Comparison of ENCODE assay signal across 14 mouse cellular contexts in the genomic region with DNA sequence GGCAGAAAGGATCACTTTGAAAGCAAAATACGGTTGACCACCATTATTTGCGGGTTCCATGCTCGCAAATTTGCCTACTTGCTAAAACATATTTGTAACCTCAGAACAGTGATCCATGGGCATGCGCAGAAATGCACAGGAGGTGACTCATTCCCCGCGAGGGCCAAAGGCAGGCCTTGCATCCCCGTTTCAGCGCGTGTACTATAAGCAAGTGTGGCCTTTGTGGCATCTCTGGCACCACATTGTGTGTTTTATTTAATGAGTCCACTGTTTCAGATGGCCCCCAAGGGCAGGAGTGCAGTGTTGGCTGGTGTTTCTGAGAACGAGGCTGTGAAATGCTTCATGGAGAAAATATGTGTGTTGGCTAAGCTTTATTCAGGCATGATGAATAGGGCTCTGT.
DNase-seq lines count a peak whose midpoint lies in the region; ATAC-seq and TF ChIP-seq lines count a peak whose summit lies in the region.
"Had no signal": no experiment of that assay in that cellular context is flagged by ENCODE, and none has a peak within 500 bp of the region (broad histone marks: within the 10 kb centered on the region; RNA-seq: fewer than 3 reads in every experiment).

No protein-coding gene starts in this region.

- H3K4me1 ChIP-seq in embryonic facial prominence, embryonic 10.5 days, result no peaks in the 10 kb centered on the region
- H3K4me1 ChIP-seq in forebrain, embryonic 12.5 days, result no peaks in the 10 kb centered on the region
- H3K4me1 ChIP-seq: heart, embryonic 12.5 days; hindbrain, embryonic 12.5 days had no signal

- TF ChIP-seq CTCF in gastrocnemius, adult 2 months (IDR thresholded peaks at IDR 0.05), result no peak

- H3K27me3 ChIP-seq in embryonic facial prominence, embryonic 10.5 days (replicated peaks; ENCODE audit: low read depth, poor library complexity, severe bottlenecking), result no peaks in the 10 kb centered on the region
- no peaks in the 10 kb centered on the region for H3K27me3 ChIP-seq in forebrain, embryonic 12.5 days
- H3K27me3 ChIP-seq: heart, embryonic 12.5 days; hindbrain, embryonic 12.5 days; limb, embryonic 12.5 days had no signal

- H3K4me3 ChIP-seq in gastrocnemius, adult 2 months, result no peak overlapping the region
- H3K4me3 ChIP-seq in embryonic facial prominence, embryonic 10.5 days, result no peak overlapping the region
- no peak overlapping the region for H3K4me3 ChIP-seq in forebrain, embryonic 12.5 days (replicated peaks)
- H3K4me3 ChIP-seq: heart, embryonic 12.5 days; hindbrain, embryonic 12.5 days; limb, embryonic 12.5 days; myocyte had no signal

- H3K9me3 ChIP-seq in embryonic facial prominence, embryonic 10.5 days, result no peaks in the 10 kb centered on the region
- H3K9me3 ChIP-seq in forebrain, embryonic 12.5 days, result no peaks in the 10 kb centered on the region
- H3K9me3 ChIP-seq: heart, embryonic 12.5 days; hindbrain, embryonic 12.5 days; limb, embryonic 12.5 days had no signal

- H3K36me3 ChIP-seq in embryonic facial prominence, embryonic 10.5 days (replicated peaks), result no peaks in the 10 kb centered on the region
- H3K36me3 ChIP-seq in forebrain, embryonic 12.5 days (replicated peaks), result no peaks in the 10 kb centered on the region
- H3K36me3 ChIP-seq: heart, embryonic 12.5 days; hindbrain, embryonic 12.5 days; limb, embryonic 12.5 days had no signal

- DNase-seq in gastrocnemius, adult 2 months, result peak; percentile 27
- no peak for DNase-seq in gastrocnemius, postnatal 25 days
- DNase-seq in Muller cell, postnatal 12 days (ENCODE audit: inconsistent ontology term), result peak; percentile 49
- peak; percentile 5 for DNase-seq in embryonic facial prominence, embryonic 10.5 days (ENCODE audit: low spot score)
- DNase-seq in lung, postnatal 14 days, result peak; percentile 10
- DNase-seq in spleen, postnatal 4 days (ENCODE audit: low spot score in 2 of 2), result no peak
- no peak for DNase-seq in yolk sac, embryonic 10.5 days (ENCODE audit: low spot score)
- DNase-seq: cerebellum, adult 11 months had no signal

- no peak for ATAC-seq in forebrain, embryonic 12.5 days (ENCODE audit: low FRiP score)
- ATAC-seq: intestine, postnatal 0 days had no signal

- no peak overlapping the region for H3K9ac ChIP-seq in forebrain, embryonic 12.5 days
- H3K9ac ChIP-seq: heart, embryonic 12.5 days; hindbrain, embryonic 12.5 days; limb, embryonic 12.5 days had no signal

- peak overlapping the region; percentile 24; the same call in 1 of the 2 replicates for H3K27ac ChIP-seq in gastrocnemius, adult 2 months
- H3K27ac ChIP-seq in embryonic facial prominence, embryonic 10.5 days (replicated peaks), result no peak overlapping the region
- H3K27ac ChIP-seq in forebrain, embryonic 12.5 days, result no peak overlapping the region
- H3K27ac ChIP-seq: hindbrain, embryonic 12.5 days; limb, embryonic 12.5 days had no signal

- intact Hi-C loops in gastrocnemius, adult 2 months (cut with DNase I), result no loop called here

- no peak overlapping the region for H3K4me2 ChIP-seq in forebrain, embryonic 12.5 days
- H3K4me2 ChIP-seq: heart, embryonic 12.5 days; hindbrain, embryonic 12.5 days; limb, embryonic 12.5 days had no signal

- WGBS in embryonic facial prominence, embryonic 10.5 days, result 88% methylated on average over 10 of the region's 10 CpGs
- 87% methylated on average over 10 of the region's 10 CpGs for WGBS in forebrain, embryonic 12.5 days

Comparison
In these comparisons a context has a peak if more than half of its experiments do, and no peak if none do; other contexts are left out.
1. DNase-seq: peak in gastrocnemius, adult 2 months (single experiment), Muller cell, postnatal 12 days (single experiment), embryonic facial prominence, embryonic 10.5 days (single experiment) and lung, postnatal 14 days (single experiment); none in gastrocnemius, postnatal 25 days (single experiment), spleen, postnatal 4 days (0 of 2) and yolk sac, embryonic 10.5 days (single experiment).